Mouse (Mus musculus) liver, adult 2 months (tissue): ENCODE measurements around the gene Erich4.

Source experiments
- CTCF ChIP-seq: fragments of 200-500 bp; IDR thresholded peaks from 2 replicates; pipeline ENCODE4 v1.5.1; 2011; ENCODE audit warnings: low read depth, low read length, control low read depth
- POLR2A ChIP-seq: fragments of 200-500 bp; IDR thresholded peaks from 2 replicates; pipeline ENCODE4 v1.6.1; 2011; ENCODE audit warnings: low read length, control low read depth; ENCODE audit not compliant: insufficient read depth; ENCODE audit errors: extremely low read depth

- TF ChIP-seq POLR2A (no peak), CTCF (no peak)
Observed at GRCm38 (mm10) chr7:25614831-25615705, 624 bp downstream of the Erich4 start.
